Mouse (Mus musculus): ENCODE measurements around the gene Moxd2. TPM values are rescaled to one million over a fixed set of nuclear protein-coding genes. Genes with fewer than 3 reads are reported as not detected.

The Moxd2 gene
- polyA plus RNA-seq (2015; fragmentation: Nextera tagmentation; extraction: Ambion mirVana), result not detected in 2 replicates

- 83% methylated on average over 3 of the region's 3 CpGs for WGBS
- ATAC-seq (ENCODE audit: insufficient number of reproducible peaks, low FRiP score, low TSS enrichment, low read depth), result no peak
- Histone ChIP-seq H3K4me3 (replicated peaks) (no peak within 1 kb of the TSS), H3K27ac (replicated peaks) (no peak within 1 kb of the TSS), H3K4me1 (no peaks in the 10 kb centered on the region), H3K36me3 (no peaks in the 10 kb centered on the region), H3K27me3 (no peaks in the 10 kb centered on the region), H3K9me3 (replicated peaks) (no peaks in the 10 kb centered on the region), H3K9ac (no peak within 1 kb of the TSS), H3K4me2 (replicated peaks) (no peak within 1 kb of the TSS)
Measured at GRCm38 (mm10) chr6:40887394-40887793, at the start of gene Moxd2. Gene Moxd2 (minus strand): TSS chr6:40887494.

GRCm38 (mm10) chr6:40919954-40920353, 32.7 kb upstream of the Moxd2 start:
- H3K4me2 ChIP-seq (replicated peaks), result no peak overlapping the region
- H3K36me3 ChIP-seq, result no peaks in the 10 kb centered on the region
- H3K9me3 ChIP-seq (replicated peaks), result no peaks in the 10 kb centered on the region
- 85% methylated on average over 4 of the region's 4 CpGs for WGBS
- no peak overlapping the region for H3K9ac ChIP-seq
- no peak overlapping the region for H3K4me3 ChIP-seq (replicated peaks)
- H3K27ac ChIP-seq (replicated peaks), result no peak overlapping the region
- no peaks in the 10 kb centered on the region for H3K4me1 ChIP-seq
- no peak for ATAC-seq (ENCODE audit: insufficient number of reproducible peaks, low FRiP score, low TSS enrichment, low read depth)
- H3K27me3 ChIP-seq, result no peaks in the 10 kb centered on the region

GRCm38 (mm10) chr6:40900287-40900686, 13.0 kb upstream of the Moxd2 start, which contains the start of gene Prss58:
Gene Prss58 (minus strand): TSS chr6:40900387.
- no peaks in the 10 kb centered on the region for H3K27me3 ChIP-seq
- no peaks in the 10 kb centered on the region for H3K36me3 ChIP-seq
- H3K9me3 ChIP-seq (replicated peaks), result no peaks in the 10 kb centered on the region
- H3K4me3 ChIP-seq (replicated peaks), result no peak within 1 kb of the TSS
- no peaks in the 10 kb centered on the region for H3K4me1 ChIP-seq
- no peak for ATAC-seq (ENCODE audit: insufficient number of reproducible peaks, low FRiP score, low TSS enrichment, low read depth)
- H3K9ac ChIP-seq, result no peak within 1 kb of the TSS
- H3K4me2 ChIP-seq (replicated peaks), result no peak within 1 kb of the TSS
- no peak within 1 kb of the TSS for H3K27ac ChIP-seq (replicated peaks)

- Histone ChIP-seq H3K9ac (no peak overlapping the region), H3K9me3 (replicated peaks) (no peaks in the 10 kb centered on the region), H3K4me1 (no peaks in the 10 kb centered on the region), H3K4me2 (replicated peaks) (no peak overlapping the region), H3K4me3 (replicated peaks) (no peak overlapping the region), H3K36me3 (no peaks in the 10 kb centered on the region), H3K27ac (replicated peaks) (no peak overlapping the region), H3K27me3 (no peaks in the 10 kb centered on the region)
- 65% methylated on average over 1 of the region's 1 CpGs for WGBS
- ATAC-seq (ENCODE audit: insufficient number of reproducible peaks, low FRiP score, low TSS enrichment, low read depth), result no peak
Measured at GRCm38 (mm10) chr6:40894716-40895115, 7.4 kb upstream of the Moxd2 start.

- Histone ChIP-seq H3K36me3 (no peaks in the 10 kb centered on the region), H3K27me3 (no peaks in the 10 kb centered on the region), H3K9me3 (replicated peaks) (no peaks in the 10 kb centered on the region), H3K4me2 (replicated peaks) (no peak overlapping the region), H3K27ac (replicated peaks) (no peak overlapping the region), H3K4me3 (replicated peaks) (no peak overlapping the region), H3K4me1 (no peaks in the 10 kb centered on the region), H3K9ac (no peak overlapping the region)
- 43% methylated on average over 7 of the region's 7 CpGs for WGBS
- no peak for ATAC-seq (ENCODE audit: insufficient number of reproducible peaks, low FRiP score, low TSS enrichment, low read depth)
Measured at GRCm38 (mm10) chr6:40893577-40893976, 6.3 kb upstream of the Moxd2 start.

- Histone ChIP-seq H3K9ac (no peak overlapping the region), H3K4me3 (replicated peaks) (no peak overlapping the region), H3K4me1 (no peaks in the 10 kb centered on the region), H3K36me3 (no peaks in the 10 kb centered on the region), H3K27me3 (no peaks in the 10 kb centered on the region), H3K9me3 (replicated peaks) (no peaks in the 10 kb centered on the region), H3K27ac (replicated peaks) (no peak overlapping the region), H3K4me2 (replicated peaks) (no peak overlapping the region)
- 76% methylated on average over 4 of the region's 4 CpGs for WGBS
- no peak for ATAC-seq (ENCODE audit: insufficient number of reproducible peaks, low FRiP score, low TSS enrichment, low read depth)
Measured at GRCm38 (mm10) chr6:40891754-40892153, 4.5 kb upstream of the Moxd2 start.

GRCm38 (mm10) chr6:40890973-40891372, 3.7 kb upstream of the Moxd2 start:
- ATAC-seq (ENCODE audit: insufficient number of reproducible peaks, low FRiP score, low TSS enrichment, low read depth), result no peak
- H3K27ac ChIP-seq (replicated peaks), result no peak overlapping the region
- no peaks in the 10 kb centered on the region for H3K27me3 ChIP-seq
- H3K9me3 ChIP-seq (replicated peaks), result no peaks in the 10 kb centered on the region
- H3K36me3 ChIP-seq, result no peaks in the 10 kb centered on the region
- no peak overlapping the region for H3K4me2 ChIP-seq (replicated peaks)
- no peak overlapping the region for H3K9ac ChIP-seq
- 59% methylated on average over 1 of the region's 1 CpGs for WGBS
- H3K4me1 ChIP-seq, result no peaks in the 10 kb centered on the region
- no peak overlapping the region for H3K4me3 ChIP-seq (replicated peaks)

- ATAC-seq (ENCODE audit: insufficient number of reproducible peaks, low FRiP score, low TSS enrichment, low read depth), result no peak
- no peaks in the 10 kb centered on the region for H3K4me1 ChIP-seq
- no peak overlapping the region for H3K4me2 ChIP-seq (replicated peaks)
- no peak overlapping the region for H3K4me3 ChIP-seq (replicated peaks)
- no peaks in the 10 kb centered on the region for H3K9me3 ChIP-seq (replicated peaks)
- H3K9ac ChIP-seq, result no peak overlapping the region
- no peak overlapping the region for H3K27ac ChIP-seq (replicated peaks)
- H3K36me3 ChIP-seq, result no peaks in the 10 kb centered on the region
- H3K27me3 ChIP-seq, result no peaks in the 10 kb centered on the region
Measured at GRCm38 (mm10) chr6:40845283-40845682, 42.0 kb downstream of the Moxd2 start.

Other genes with a start within 250 kb of the Moxd2 start
- not detected in 2 replicates for gene Prss58, start 12.9 kb upstream of the Moxd2 start, polyA plus RNA-seq (2015; fragmentation: Nextera tagmentation; extraction: Ambion mirVana)
- not detected in 2 replicates for gene 1700074P13Rik, start 53.1 kb upstream of the Moxd2 start, polyA plus RNA-seq (2015; fragmentation: Nextera tagmentation; extraction: Ambion mirVana)
- gene Gm4744, start 64.4 kb upstream of the Moxd2 start, polyA plus RNA-seq (2015; fragmentation: Nextera tagmentation; extraction: Ambion mirVana), result not detected in 2 replicates
- gene 1810009J06Rik, start 77.3 kb upstream of the Moxd2 start, polyA plus RNA-seq (2015; fragmentation: Nextera tagmentation; extraction: Ambion mirVana), result not detected in 2 replicates
- not detected in 2 replicates for gene Gm2663, start 112.0 kb upstream of the Moxd2 start, polyA plus RNA-seq (2015; fragmentation: Nextera tagmentation; extraction: Ambion mirVana)
- gene 2210010C04Rik, start 148.0 kb upstream of the Moxd2 start, polyA plus RNA-seq (2015; fragmentation: Nextera tagmentation; extraction: Ambion mirVana), result not detected in 2 replicates

Data from embryonic facial prominence, embryonic 15.5 days (tissue).